Mouse (Mus musculus) heart, embryonic 11.5 days (tissue): ENCODE measurements around the gene Mapk6. TPM values are rescaled to one million over a fixed set of nuclear protein-coding genes. Genes with fewer than 3 reads are reported as not detected.

Experiments
- ATAC-seq: fragments of 200-750 bp; cut with Nextera tagmentation; replicated peaks from 2 replicates; pipeline ENCODE4 v1.8.0; 2017; ENCODE audit warnings: moderate library complexity; ENCODE audit not compliant: insufficient number of reproducible peaks, low FRiP score, low TSS enrichment
- H3K27ac ChIP-seq: fragments of 300-500 bp; sonication (generic); 2 replicates; pipeline ENCODE4 v1.5.1; 2014; ENCODE audit warnings: mild to moderate bottlenecking, low read depth, low read length
- H3K27me3 ChIP-seq: fragments of 300-500 bp; sonication (generic); 2 replicates; pipeline ENCODE4 v1.6.1; 2014; ENCODE audit warnings: mild to moderate bottlenecking, low read length, mixed read lengths; ENCODE audit not compliant: control insufficient read depth, insufficient read depth
- H3K36me3 ChIP-seq: fragments of 300-500 bp; sonication (generic); 2 replicates; pipeline ENCODE4 v1.6.1; 2014; ENCODE audit warnings: mild to moderate bottlenecking, low read length, moderate library complexity, mixed read lengths; ENCODE audit not compliant: control insufficient read depth, insufficient read depth
- H3K4me1 ChIP-seq: fragments of 300-500 bp; sonication (generic); 2 replicates; pipeline ENCODE4 v1.6.1; 2014; ENCODE audit warnings: low read length; ENCODE audit not compliant: control insufficient read depth, insufficient read depth
- H3K4me2 ChIP-seq: fragments of 300-500 bp; sonication (generic); 2 replicates; pipeline ENCODE4 v1.6.1; 2014; ENCODE audit warnings: mild to moderate bottlenecking, moderate library complexity
- H3K4me3 ChIP-seq: fragments of 300-500 bp; sonication (generic); 2 replicates; pipeline ENCODE4 v1.5.1; 2014; ENCODE audit warnings: low read depth, low read length
- H3K9ac ChIP-seq: fragments of 300-500 bp; sonication (generic); 2 replicates; pipeline ENCODE4 v1.6.1; 2014; ENCODE audit warnings: mild to moderate bottlenecking, low read depth, low read length, moderate library complexity
- H3K9me3 ChIP-seq: fragments of 300-500 bp; sonication (generic); replicated peaks from 2 replicates; pipeline ENCODE4 v1.6.1; 2016; ENCODE audit warnings: low read length; ENCODE audit not compliant: control insufficient read depth
- whole genome bisulfite sequencing: fragments of 180-500 bp; shearing (Covaris S2); extraction: QIAGEN DNeasy Blood & Tissue Kit; methylation state at CpG from one replicate; pipeline ENCODE4 v1.1.7; 2014; ENCODE audit not compliant: insufficient replicate concordance; 5-methylcytosine and 5-hydroxymethylcytosine counted together
- polyA plus RNA-seq: library from polyadenylated mRNA; unstranded; fragments of >200 nt; fragmentation: Nextera tagmentation; extraction: Ambion mirVana; gene quantifications from 2 replicates; pipeline ENCODE4 v1.2.1, GENCODE M21; 2014

Gene Mapk6
- polyA plus RNA-seq, 1 experiment from 2014 or later: 77.5 TPM

DNA sequence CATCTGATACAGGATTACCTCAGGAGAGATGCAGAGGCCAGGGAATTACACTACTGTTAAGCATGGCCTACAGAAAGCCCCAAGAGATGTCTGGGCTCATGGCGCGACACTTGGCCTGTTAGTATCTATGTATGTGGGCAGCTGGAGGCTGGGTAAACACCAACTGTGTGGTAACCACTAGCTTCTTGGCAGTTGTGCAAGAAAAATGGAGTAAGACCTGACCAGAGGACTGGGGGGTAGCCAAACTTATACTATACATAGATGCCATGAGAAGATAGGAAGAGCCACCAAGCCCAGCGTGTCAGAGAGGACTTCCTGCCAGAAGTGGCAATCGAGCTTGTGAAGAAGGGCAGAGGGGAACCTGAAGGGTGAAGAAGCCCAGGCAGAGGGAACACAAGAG, 47.6 kb downstream of the Mapk6 start:
- 86% methylated on average over 4 of the region's 4 CpGs for WGBS
- H3K9me3 ChIP-seq: no peaks in the 10 kb centered on the region
- H3K4me2 ChIP-seq: no peak overlapping the region
- no peak overlapping the region for H3K9ac ChIP-seq
- H3K4me1 ChIP-seq: no peaks in the 10 kb centered on the region
- H3K27me3 ChIP-seq: no peaks in the 10 kb centered on the region
- H3K36me3 ChIP-seq: no peaks in the 10 kb centered on the region
- no peak overlapping the region for H3K27ac ChIP-seq
- H3K4me3 ChIP-seq: no peak overlapping the region
- ATAC-seq: no peak

DNA sequence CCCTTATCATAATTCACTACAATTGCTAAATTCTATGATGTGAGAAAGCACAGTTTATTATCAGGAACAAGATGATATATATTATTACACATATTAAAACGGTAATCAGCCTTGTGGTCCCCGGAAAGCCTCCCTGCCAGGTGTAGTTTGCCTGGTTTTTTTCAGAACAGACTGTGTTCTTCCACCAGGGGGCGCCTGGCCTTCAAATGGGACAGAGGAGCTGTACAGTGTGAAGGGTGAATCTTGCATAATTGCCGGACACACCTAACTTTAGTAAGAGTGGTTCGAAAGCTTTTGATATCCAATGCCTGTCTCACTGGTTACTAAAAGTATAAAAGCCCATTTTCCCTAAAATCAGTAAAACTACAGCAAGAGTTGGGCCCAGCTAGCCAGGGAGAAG, 48.1 kb downstream of the Mapk6 start:
- no peak overlapping the region for H3K4me3 ChIP-seq
- ATAC-seq: no peak
- H3K9me3 ChIP-seq: no peaks in the 10 kb centered on the region
- H3K4me1 ChIP-seq: no peaks in the 10 kb centered on the region
- no peak overlapping the region for H3K4me2 ChIP-seq
- H3K27me3 ChIP-seq: no peaks in the 10 kb centered on the region
- no peak overlapping the region for H3K9ac ChIP-seq
- H3K36me3 ChIP-seq: no peaks in the 10 kb centered on the region
- WGBS: 38% methylated on average over 5 of the region's 5 CpGs
- H3K27ac ChIP-seq: no peak overlapping the region

DNA sequence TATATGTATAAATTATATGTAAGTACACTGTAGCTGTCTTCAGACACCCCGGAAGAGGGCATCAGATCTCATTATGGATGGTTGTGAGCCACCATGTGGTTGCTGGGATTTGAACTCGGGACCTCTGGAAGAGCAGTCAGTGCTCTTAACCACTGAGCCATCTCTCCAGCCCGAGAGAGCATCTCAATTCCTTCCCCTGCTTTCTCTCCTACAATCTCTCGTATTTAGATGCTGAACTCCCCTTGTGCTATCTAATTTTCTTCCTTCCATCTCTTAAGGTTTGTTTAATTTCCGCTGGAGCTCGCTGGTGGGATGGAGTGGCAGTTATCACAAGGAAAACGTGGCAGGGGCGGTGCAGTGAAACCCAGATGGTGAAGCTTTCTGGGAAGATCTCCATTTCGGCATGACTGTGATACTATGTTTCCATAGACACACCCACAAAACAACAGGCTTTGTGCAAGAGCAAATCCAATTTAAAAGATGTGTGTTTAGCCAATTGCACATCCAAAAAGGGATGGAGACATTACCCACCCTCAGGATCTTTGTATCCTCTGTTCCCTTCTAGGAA, 52.6 kb downstream of the Mapk6 start:
- Histone ChIP-seq H3K4me3 (no peak overlapping the region), H3K27me3 (no peaks in the 10 kb centered on the region), H3K4me2 (no peak overlapping the region), H3K9me3 (no peaks in the 10 kb centered on the region), H3K4me1 (no peaks in the 10 kb centered on the region), H3K9ac (no peak overlapping the region), H3K27ac (no peak overlapping the region), H3K36me3 (no peaks in the 10 kb centered on the region)
- 64% methylated on average over 9 of the region's 9 CpGs for WGBS
- ATAC-seq: no peak

DNA sequence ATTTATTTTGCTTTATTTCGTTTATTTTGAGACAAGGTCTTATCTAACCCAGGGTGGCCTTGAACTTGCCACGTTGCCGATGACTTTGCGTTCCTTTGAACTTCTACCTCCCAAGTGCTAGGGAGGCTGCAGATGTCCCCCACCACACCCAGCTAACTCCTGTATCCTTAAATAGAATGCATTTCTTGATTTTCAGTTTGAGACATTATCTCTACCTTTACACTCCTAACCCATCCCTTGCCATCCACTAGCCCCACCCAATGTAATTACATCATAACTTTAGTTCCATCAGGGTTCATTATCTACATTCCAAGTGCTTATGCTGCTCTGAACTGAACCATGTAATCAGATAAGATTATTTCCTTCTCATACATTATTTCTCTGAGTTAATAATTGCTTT, 54.0 kb downstream of the Mapk6 start:
- H3K4me2 ChIP-seq: no peak overlapping the region
- no peak for ATAC-seq
- H3K9ac ChIP-seq: no peak overlapping the region
- H3K9me3 ChIP-seq: no peaks in the 10 kb centered on the region
- H3K36me3 ChIP-seq: no peaks in the 10 kb centered on the region
- no peak overlapping the region for H3K27ac ChIP-seq
- WGBS: 81% methylated on average over 4 of the region's 4 CpGs
- H3K4me1 ChIP-seq: no peaks in the 10 kb centered on the region
- no peak overlapping the region for H3K4me3 ChIP-seq
- H3K27me3 ChIP-seq: no peaks in the 10 kb centered on the region

DNA sequence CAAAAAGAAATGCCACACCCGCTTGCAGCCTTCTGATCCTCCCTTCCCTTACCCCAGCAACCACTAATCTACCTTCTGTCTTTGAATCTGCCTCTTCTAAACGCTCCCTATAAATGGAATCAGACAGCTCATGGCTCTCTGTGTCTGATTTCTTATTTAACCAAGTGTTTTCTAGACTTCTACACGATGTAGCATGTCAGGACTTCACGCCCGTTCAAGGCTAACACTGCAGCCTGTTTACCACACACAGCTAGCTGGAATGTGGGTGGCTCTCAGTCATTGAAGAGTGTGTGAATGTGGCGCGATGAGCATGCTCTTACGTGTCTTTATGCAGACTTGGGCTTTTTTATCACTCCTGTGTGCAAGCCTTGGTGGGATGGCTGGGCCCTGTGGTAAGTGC, 56.7 kb downstream of the Mapk6 start:
- no peak for ATAC-seq
- Histone ChIP-seq H3K9ac (no peak overlapping the region), H3K4me3 (no peak overlapping the region), H3K27ac (no peak overlapping the region), H3K27me3 (no peaks in the 10 kb centered on the region), H3K4me1 (peaks cover 7% of the 10 kb centered on the region; the same call in 1 of the 2 replicates), H3K36me3 (no peaks in the 10 kb centered on the region), H3K4me2 (no peak overlapping the region), H3K9me3 (no peaks in the 10 kb centered on the region)
- 71% methylated on average over 8 of the region's 8 CpGs for WGBS

DNA sequence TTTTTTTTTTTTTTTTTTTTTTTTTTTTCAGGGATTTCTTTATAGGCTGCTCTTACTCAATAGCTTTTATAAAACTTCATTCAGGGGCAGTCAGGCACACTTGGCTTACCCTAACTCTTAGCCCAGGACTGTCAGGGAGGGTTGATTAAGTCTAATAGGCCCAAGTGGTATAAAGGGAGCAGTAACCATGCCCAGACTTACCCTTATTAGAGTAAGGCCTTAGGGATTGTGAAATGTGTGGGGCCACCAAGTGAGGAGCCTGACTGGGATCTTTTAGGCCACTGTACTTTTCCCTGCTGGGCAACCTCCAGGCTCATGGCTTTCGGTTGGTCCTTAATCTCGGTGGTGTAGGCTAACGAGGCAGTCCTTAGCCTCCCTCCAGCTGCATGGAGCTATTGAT, 61.2 kb downstream of the Mapk6 start:
- no peaks in the 10 kb centered on the region for H3K27me3 ChIP-seq
- peaks cover 7% of the 10 kb centered on the region; the same call in 1 of the 2 replicates for H3K4me1 ChIP-seq
- H3K9ac ChIP-seq: no peak overlapping the region
- H3K36me3 ChIP-seq: peaks cover 3% of the 10 kb centered on the region
- no peak overlapping the region for H3K4me3 ChIP-seq
- no peak overlapping the region for H3K27ac ChIP-seq
- H3K9me3 ChIP-seq: no peaks in the 10 kb centered on the region
- 79% methylated on average over 3 of the region's 3 CpGs for WGBS
- no peak for ATAC-seq
- no peak overlapping the region for H3K4me2 ChIP-seq

DNA sequence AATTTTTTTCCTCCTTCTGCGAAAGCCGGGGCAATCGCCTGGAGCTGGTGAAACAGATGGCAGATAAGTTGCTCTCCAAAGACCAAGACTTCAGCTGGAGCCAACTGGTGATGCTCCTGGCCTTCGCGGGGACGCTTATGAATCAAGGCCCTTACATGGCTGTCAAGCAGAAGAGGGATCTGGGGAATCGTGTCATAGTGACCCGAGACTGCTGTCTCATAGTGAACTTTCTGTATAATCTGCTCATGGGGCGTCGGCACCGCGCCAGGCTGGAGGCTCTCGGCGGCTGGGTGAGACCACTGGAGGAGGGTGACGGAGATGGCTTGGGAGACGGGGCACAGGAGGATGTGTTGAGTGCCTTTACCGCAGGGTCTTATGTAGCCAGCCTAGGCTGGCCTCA, 61.7 kb downstream of the Mapk6 start:
- H3K9ac ChIP-seq: no peak overlapping the region
- H3K4me3 ChIP-seq: no peak overlapping the region
- H3K4me2 ChIP-seq: no peak overlapping the region
- no peaks in the 10 kb centered on the region for H3K9me3 ChIP-seq
- WGBS: 85% methylated on average over 17 of the region's 17 CpGs
- peaks cover 7% of the 10 kb centered on the region; the same call in 1 of the 2 replicates for H3K4me1 ChIP-seq
- no peak overlapping the region for H3K27ac ChIP-seq
- peaks cover 3% of the 10 kb centered on the region for H3K36me3 ChIP-seq
- no peak for ATAC-seq
- no peaks in the 10 kb centered on the region for H3K27me3 ChIP-seq

DNA sequence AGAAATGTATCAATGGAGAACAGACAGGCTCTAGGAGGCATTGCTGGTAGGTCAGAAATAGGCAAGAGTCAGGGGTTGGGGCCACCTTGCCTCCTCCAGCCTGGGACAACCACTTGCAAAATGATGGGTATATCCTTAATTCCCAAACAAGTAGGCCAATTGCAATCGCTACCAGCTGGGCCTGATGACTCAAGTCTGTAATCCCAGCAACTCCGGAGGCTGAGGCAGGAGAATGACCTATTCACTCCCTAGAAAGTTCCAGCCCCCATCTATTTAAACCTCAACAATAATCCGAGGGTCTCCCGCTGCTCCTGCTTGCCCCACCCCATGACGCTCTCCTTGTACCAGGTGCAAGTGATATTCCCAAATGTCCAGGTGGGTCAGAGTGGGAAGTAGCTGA, 62.3 kb downstream of the Mapk6 start, which contains the start of gene Bcl2l10:
Gene Bcl2l10 (plus strand): TSS at position 301 of the 400 bp plus-strand sequence.
- Histone ChIP-seq H3K36me3 (peaks cover 6% of the 10 kb centered on the region), H3K4me3 (no peak within 1 kb of the TSS), H3K27ac (no peak within 1 kb of the TSS), H3K9me3 (no peaks in the 10 kb centered on the region), H3K27me3 (no peaks in the 10 kb centered on the region), H3K4me2 (no peak within 1 kb of the TSS), H3K4me1 (peaks cover 7% of the 10 kb centered on the region; the same call in 1 of the 2 replicates), H3K9ac (no peak within 1 kb of the TSS)
- 85% methylated on average over 5 of the region's 5 CpGs for WGBS
- no peak for ATAC-seq

DNA sequence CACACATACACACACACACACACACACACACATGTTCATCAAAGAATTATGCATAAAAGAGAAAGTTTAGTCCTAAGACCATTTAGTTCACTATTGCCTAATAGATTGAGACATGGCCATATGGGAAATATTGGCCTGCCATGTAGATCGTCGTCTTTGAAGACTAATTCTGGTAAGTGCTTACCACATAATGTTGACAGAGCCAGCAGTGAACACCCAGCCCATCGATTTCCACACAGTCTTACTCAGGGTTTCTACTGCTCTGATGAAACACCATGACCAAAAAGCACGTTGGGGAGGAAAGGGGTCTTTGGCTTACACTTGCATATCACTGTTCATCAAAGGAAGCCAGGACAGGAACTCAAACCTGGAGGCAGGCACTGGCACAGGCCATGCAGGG, 67.4 kb downstream of the Mapk6 start:
- H3K27ac ChIP-seq: no peak overlapping the region
- peaks cover 8% of the 10 kb centered on the region for H3K36me3 ChIP-seq
- H3K9ac ChIP-seq: no peak overlapping the region
- H3K9me3 ChIP-seq: no peaks in the 10 kb centered on the region
- H3K27me3 ChIP-seq: no peaks in the 10 kb centered on the region
- no peak overlapping the region for H3K4me2 ChIP-seq
- WGBS: 76% methylated on average over 4 of the region's 4 CpGs
- no peak for ATAC-seq
- no peaks in the 10 kb centered on the region for H3K4me1 ChIP-seq
- no peak overlapping the region for H3K4me3 ChIP-seq
